ENCODE assay signal across 18 mouse cellular contexts in the genomic region with DNA sequence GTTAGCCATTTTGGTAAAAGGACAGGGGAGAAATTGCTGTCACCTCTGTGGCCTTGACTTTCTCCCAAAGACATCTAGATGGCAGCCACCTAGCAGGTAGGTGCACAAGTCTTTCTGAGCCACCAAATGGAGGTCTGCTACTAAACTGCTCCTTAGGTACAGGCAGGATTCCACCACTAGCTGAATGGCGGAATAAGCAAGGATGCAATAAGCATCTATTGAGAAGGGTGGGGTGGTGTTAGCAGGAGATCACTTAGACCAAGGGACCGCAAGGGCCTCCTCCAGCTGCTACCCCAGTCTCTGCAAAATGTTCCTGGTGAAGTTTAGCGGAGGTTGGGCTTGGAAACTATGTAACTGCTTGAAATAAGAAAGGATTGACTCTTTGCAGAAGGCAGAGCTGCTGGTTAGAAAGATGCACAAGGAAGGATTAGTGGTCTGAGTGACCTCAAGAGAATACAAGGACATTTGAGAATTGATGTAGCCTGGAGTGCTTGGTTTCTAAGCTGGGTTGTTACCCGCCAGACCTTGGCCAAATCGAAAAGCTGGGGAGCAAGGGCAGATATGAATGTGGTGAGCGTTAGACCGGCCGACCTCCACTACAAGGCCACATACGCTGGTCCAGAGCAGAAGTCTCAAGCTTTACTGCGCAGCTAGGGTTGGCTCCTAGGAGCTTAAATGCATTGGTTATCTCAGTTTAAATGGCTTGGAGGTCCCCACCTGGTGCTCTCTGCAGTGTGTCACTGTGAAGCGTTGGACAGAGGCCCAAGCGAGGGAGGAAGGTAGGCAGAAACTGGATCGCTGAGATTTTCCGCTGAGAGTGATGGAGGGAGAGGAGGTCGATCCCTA. TPM values are rescaled to one million over a fixed set of nuclear protein-coding genes. Genes with fewer than 3 reads are reported as not detected.
DNase-seq lines count a peak whose midpoint lies in the region; ATAC-seq and TF ChIP-seq lines count a peak whose summit lies in the region.
"Had no signal": no experiment of that assay in that cellular context is flagged by ENCODE, and none has a peak within 500 bp of the region (broad histone marks: within the 10 kb centered on the region; RNA-seq: fewer than 3 reads in every experiment).

No protein-coding gene starts in this region.

- TF ChIP-seq EP300 in heart, adult 2 months (IDR thresholded peaks at IDR 0.05; ENCODE audit: insufficient read depth, low read depth, low read length) = no peak

- no peak overlapping the region for H3K9ac ChIP-seq in heart, embryonic 13.5 days
- H3K9ac ChIP-seq in heart, adult 2 months (ENCODE audit: low read depth, low read length) = no peak overlapping the region
- no peak overlapping the region for H3K9ac ChIP-seq in embryonic facial prominence, embryonic 15.5 days
- no peak overlapping the region for H3K9ac ChIP-seq in hindbrain, embryonic 16.5 days (ENCODE audit: low read depth, low read length)
- no peak overlapping the region for H3K9ac ChIP-seq in midbrain, postnatal 0 days (replicated peaks; ENCODE audit: low read length, poor library complexity, severe bottlenecking)
- H3K9ac ChIP-seq: liver, embryonic 14.5 days; stomach, embryonic 15.5 days had no signal

- TF ChIP-seq POLR2A in heart, adult 2 months (IDR thresholded peaks at IDR 0.05; ENCODE audit: insufficient read depth, low read depth, low read length) = no peak

- DNase-seq in heart, adult 2 months = no peak
- DNase-seq in midbrain, postnatal 0 days (ENCODE audit: low spot score) = no peak
- no peak for DNase-seq in cerebellum, adult 8-10 months
- DNase-seq in thymus, postnatal 0 days (ENCODE audit: low spot score) = no peak
- no peak for DNase-seq in adrenal gland, adult 2 months
- DNase-seq: cerebellum, postnatal 36 days; heart, postnatal 4 days; right cerebral cortex, adult 18-20 months had no signal

- intact Hi-C loops in heart, adult 2 months (cut with DNase I) = no loop called here

- H3K27ac ChIP-seq in heart, embryonic 13.5 days (replicated peaks) = no peak overlapping the region
- H3K27ac ChIP-seq in heart, adult 2 months = no peak overlapping the region
- no peak overlapping the region for H3K27ac ChIP-seq in embryonic facial prominence, embryonic 15.5 days (replicated peaks)
- no peak overlapping the region for H3K27ac ChIP-seq in hindbrain, embryonic 16.5 days (ENCODE audit: low read depth, low read length)
- no peak overlapping the region for H3K27ac ChIP-seq in midbrain, postnatal 0 days (ENCODE audit: low read depth, low read length)
- H3K27ac ChIP-seq: liver, embryonic 14.5 days; stomach, embryonic 15.5 days had no signal

- no peaks in the 10 kb centered on the region for H3K9me3 ChIP-seq in heart, embryonic 13.5 days
- H3K9me3 ChIP-seq in embryonic facial prominence, embryonic 15.5 days (replicated peaks) = no peaks in the 10 kb centered on the region
- H3K9me3 ChIP-seq in hindbrain, embryonic 16.5 days (ENCODE audit: control insufficient read depth, low read length) = no peaks in the 10 kb centered on the region
- H3K9me3 ChIP-seq in midbrain, postnatal 0 days (ENCODE audit: low read length) = no peaks in the 10 kb centered on the region
- H3K9me3 ChIP-seq: stomach, embryonic 15.5 days had no signal

- H3K36me3 ChIP-seq in heart, embryonic 13.5 days = no peaks in the 10 kb centered on the region
- H3K36me3 ChIP-seq in heart, adult 2 months (ENCODE audit: control insufficient read depth, insufficient read depth, low read length) = no peaks in the 10 kb centered on the region
- no peaks in the 10 kb centered on the region for H3K36me3 ChIP-seq in embryonic facial prominence, embryonic 15.5 days
- no peaks in the 10 kb centered on the region for H3K36me3 ChIP-seq in hindbrain, embryonic 16.5 days (ENCODE audit: control insufficient read depth, insufficient read depth, low read length)
- no peaks in the 10 kb centered on the region for H3K36me3 ChIP-seq in midbrain, postnatal 0 days (ENCODE audit: insufficient read depth, low read length)
- H3K36me3 ChIP-seq: stomach, embryonic 15.5 days had no signal

- 7% methylated on average over 15 of the region's 15 CpGs for WGBS in heart, embryonic 13.5 days
- WGBS in heart, adult 2 months = 21% methylated on average over 15 of the region's 15 CpGs
- 13% methylated on average over 15 of the region's 15 CpGs for WGBS in embryonic facial prominence, embryonic 15.5 days
- WGBS in hindbrain, embryonic 16.5 days = 13% methylated on average over 15 of the region's 15 CpGs
- WGBS in midbrain, postnatal 0 days = 5% methylated on average over 15 of the region's 15 CpGs

- no peak for ATAC-seq in heart, embryonic 13.5 days (ENCODE audit: extremely low read depth, insufficient number of reproducible peaks, low FRiP score, low TSS enrichment)
- ATAC-seq in embryonic facial prominence, embryonic 15.5 days (ENCODE audit: insufficient number of reproducible peaks, low FRiP score, low TSS enrichment, low read depth) = no peak
- no peak; the same call in 1 of the 2 replicates for ATAC-seq in hindbrain, embryonic 16.5 days
- no peak for ATAC-seq in midbrain, postnatal 0 days (ENCODE audit: low FRiP score)
- ATAC-seq: Patski had no signal

- TF ChIP-seq CTCF in heart, adult 2 months (IDR thresholded peaks at IDR 0.05) = no peak
- TF ChIP-seq CTCF in midbrain, postnatal 0 days (IDR thresholded peaks at IDR 0.05) = no peak

- H3K4me3 ChIP-seq in heart, embryonic 13.5 days = peak overlapping the region; percentile 43
- H3K4me3 ChIP-seq in heart, adult 2 months = no peak overlapping the region
- no peak overlapping the region; the same call in 1 of the 2 replicates for H3K4me3 ChIP-seq in embryonic facial prominence, embryonic 15.5 days (replicated peaks)
- H3K4me3 ChIP-seq in hindbrain, embryonic 16.5 days (ENCODE audit: low read length) = no peak overlapping the region
- peak overlapping the region; percentile 25; the same call in 1 of the 2 replicates for H3K4me3 ChIP-seq in midbrain, postnatal 0 days (ENCODE audit: low read depth, low read length)
- H3K4me3 ChIP-seq: megakaryocyte, embryonic 14.5 days had no signal

- H3K79me2 ChIP-seq in heart, adult 2 months (replicated peaks; ENCODE audit: control insufficient read depth, insufficient read depth, low read length) = no peaks in the 10 kb centered on the region

- peak overlapping the region; percentile 61 for H3K4me2 ChIP-seq in heart, embryonic 13.5 days
- H3K4me2 ChIP-seq in embryonic facial prominence, embryonic 15.5 days (replicated peaks) = peak overlapping the region; percentile 46; the same call in 1 of the 2 replicates
- peak overlapping the region; percentile 60; the same call in 1 of the 2 replicates for H3K4me2 ChIP-seq in hindbrain, embryonic 16.5 days (ENCODE audit: low read length)
- peak overlapping the region; percentile 36 for H3K4me2 ChIP-seq in midbrain, postnatal 0 days (ENCODE audit: low read depth, low read length, poor library complexity, severe bottlenecking)

- peaks cover 99% of the 10 kb centered on the region for H3K27me3 ChIP-seq in heart, embryonic 13.5 days (replicated peaks)
- peaks cover 37% of the 10 kb centered on the region for H3K27me3 ChIP-seq in heart, adult 2 months (ENCODE audit: control insufficient read depth, insufficient read depth, low read length)
- H3K27me3 ChIP-seq in embryonic facial prominence, embryonic 15.5 days = peaks cover 97% of the 10 kb centered on the region
- H3K27me3 ChIP-seq in hindbrain, embryonic 16.5 days (replicated peaks; ENCODE audit: control insufficient read depth, insufficient read depth, low read length) = peaks cover 66% of the 10 kb centered on the region
- peaks cover 92% of the 10 kb centered on the region for H3K27me3 ChIP-seq in midbrain, postnatal 0 days (ENCODE audit: insufficient read depth, low read length)

- H3K4me1 ChIP-seq in heart, embryonic 13.5 days = peaks cover 24% of the 10 kb centered on the region
- no peaks in the 10 kb centered on the region for H3K4me1 ChIP-seq in heart, adult 2 months (ENCODE audit: control insufficient read depth, insufficient read depth, low read length)
- H3K4me1 ChIP-seq in embryonic facial prominence, embryonic 15.5 days = peaks cover 24% of the 10 kb centered on the region
- H3K4me1 ChIP-seq in hindbrain, embryonic 16.5 days (ENCODE audit: control insufficient read depth, insufficient read depth, low read depth, low read length) = peaks cover 11% of the 10 kb centered on the region
- H3K4me1 ChIP-seq in midbrain, postnatal 0 days (ENCODE audit: insufficient read depth, low read length) = no peaks in the 10 kb centered on the region

RNA-seq across cellular contexts. Expression of a gene that starts 0.6 kb away (rescaled TPM):
- not detected in 2 replicates for polyA plus RNA-seq in heart, embryonic 13.5 days (2015; fragmentation: Nextera tagmentation; extraction: Ambion mirVana)
- not detected for total RNA-seq in heart, adult 2 months (2021)
- not detected in 2 replicates for polyA plus RNA-seq in heart, adult 2 months (2012; rRNA removed)
- polyA plus RNA-seq in embryonic facial prominence, embryonic 15.5 days (2015; fragmentation: Nextera tagmentation; extraction: Ambion mirVana) = not detected in 2 replicates
- polyA plus RNA-seq in hindbrain, embryonic 16.5 days (2015; fragmentation: Nextera tagmentation; extraction: Ambion mirVana) = 0.15 and 0.18 TPM in 2 replicates
- not detected in 2 replicates for total RNA-seq in midbrain, postnatal 0 days (2014; rRNA removed)
- 0.10 and 0.12 TPM in 2 replicates for polyA plus RNA-seq in midbrain, postnatal 0 days (2015; fragmentation: Nextera tagmentation; extraction: Ambion mirVana)
- polyA plus RNA-seq in thymus, postnatal 0 days (2015; fragmentation: Nextera tagmentation; extraction: Ambion mirVana) = not detected in 2 replicates
- total RNA-seq in adrenal gland, adult 2 months (2021) = not detected
- not detected in 2 replicates for polyA plus RNA-seq in adrenal gland, adult 2 months (2012; rRNA removed)
- total RNA-seq: adrenal gland, postnatal 4 days; gastrocnemius, adult 18-20 months; heart, postnatal 4 days had no signal
- polyA plus RNA-seq: C2C12; liver, embryonic 14.5 days; Patski; stomach, embryonic 15.5 days had no signal

RNA-seq across cellular contexts. Expression of a gene that starts 30.2 kb away (rescaled TPM):
- polyA plus RNA-seq in heart, embryonic 13.5 days (2015; fragmentation: Nextera tagmentation; extraction: Ambion mirVana) = 18.6 and 24.8 TPM in 2 replicates
- 10 to 100 TPM; 16.8 to 19.2 TPM for total RNA-seq in heart, adult 2 months (2021)
- polyA plus RNA-seq in heart, adult 2 months (2012; rRNA removed) = 3.7 and 8.6 TPM in 2 replicates
- 32.1 and 35.1 TPM in 2 replicates for polyA plus RNA-seq in embryonic facial prominence, embryonic 15.5 days (2015; fragmentation: Nextera tagmentation; extraction: Ambion mirVana)
- 24.0 and 26.5 TPM in 2 replicates for polyA plus RNA-seq in hindbrain, embryonic 16.5 days (2015; fragmentation: Nextera tagmentation; extraction: Ambion mirVana)
- 9.6 and 26.7 TPM in 2 replicates for total RNA-seq in midbrain, postnatal 0 days (2014; rRNA removed)
- 23.9 and 31.4 TPM in 2 replicates for polyA plus RNA-seq in midbrain, postnatal 0 days (2015; fragmentation: Nextera tagmentation; extraction: Ambion mirVana)
- 62.4 and 65.0 TPM in 2 replicates for polyA plus RNA-seq in thymus, postnatal 0 days (2015; fragmentation: Nextera tagmentation; extraction: Ambion mirVana)
- total RNA-seq in adrenal gland, adult 2 months (2021) = 10 to 100 TPM; 25.6 to 32.2 TPM
- 1.1 and 1.4 TPM in 2 replicates for polyA plus RNA-seq in adrenal gland, adult 2 months (2012; rRNA removed)

Comparison
In these comparisons a context has a peak if more than half of its experiments do, and no peak if none do; other contexts are left out.
1. H3K4me3 ChIP-seq: peak in heart, embryonic 13.5 days (single experiment) and midbrain, postnatal 0 days (single experiment); none in heart, adult 2 months (single experiment), embryonic facial prominence, embryonic 15.5 days (single experiment) and hindbrain, embryonic 16.5 days (single experiment).
2. Peak in every context shown above with its lines, with median percentiles within 50 percentile points of each other: H3K4me2 ChIP-seq.